Mouse (Mus musculus): ENCODE data around the gene Ecpas. TPM values are rescaled to one million over a fixed set of nuclear protein-coding genes. Genes with fewer than 3 reads are reported as not detected.
A peak's percentile ranks its signal among the peaks of the same experiment; 100 is the strongest.

Gene Ecpas
- total RNA-seq, 2 experiments from 2014 or later: 132 to 133 TPM

GRCm38 (mm10) chr4:58749510-58749909, 163.0 kb downstream of the Ecpas start:
- DNase-seq (ENCODE audit: low spot score in 2 of 2): no peak

GRCm38 (mm10) chr4:58749101-58749500, 163.4 kb downstream of the Ecpas start:
- DNase-seq (ENCODE audit: low spot score in 2 of 2): peak; percentile 2 to 8

Other genes with a start within 250 kb of the Ecpas start
- gene Olfr267, start 125.0 kb downstream of the Ecpas start, total RNA-seq (2021): under 1 TPM; 0.26 to 0.33 TPM
- 10 to 100 TPM; 57.7 to 61.3 TPM for gene Zkscan16, start 30.9 kb upstream of the Ecpas start, total RNA-seq (2021)
- 1 to 10 TPM; 2.1 TPM for gene Ptgr1, start 74.4 kb upstream of the Ecpas start, total RNA-seq (2021)
- gene Dnajc25, start 82.3 kb upstream of the Ecpas start, total RNA-seq (2021): 1 to 10 TPM; 5.7 TPM
- 1 to 10 TPM; 1.7 to 3.3 TPM for gene Gm20503, start 90.5 kb upstream of the Ecpas start, total RNA-seq (2021)
- gene Gng10, start 122.3 kb upstream of the Ecpas start, total RNA-seq (2021): 10 to 100 TPM; 63.3 to 64.8 TPM
- not detected for gene AI481877, start 226.2 kb upstream of the Ecpas start, total RNA-seq (2021)